Mouse (Mus musculus): Measurements from ENCODE around the gene Hcn2. TPM values are rescaled to one million over a fixed set of nuclear protein-coding genes. Genes with fewer than 3 reads are reported as not detected.

The Hcn2 gene
- polyA plus RNA-seq, 1 experiment = 4.7 TPM

GRCm38 (mm10) chr10:79781139-79781538, 64.7 kb downstream of the Hcn2 start:
- H3K4me1 ChIP-seq (replicated peaks; ENCODE audit: control insufficient read depth, insufficient read depth, low read length) = peaks cover 43% of the 10 kb centered on the region
- H3K4me3 ChIP-seq (ENCODE audit: control insufficient read depth, insufficient read depth, low read length) = peak overlapping the region; percentile 19
- H3K27ac ChIP-seq (ENCODE audit: control insufficient read depth, insufficient read depth, low read length) = no peak overlapping the region
- no peaks in the 10 kb centered on the region for H3K36me3 ChIP-seq (ENCODE audit: control insufficient read depth, insufficient read depth, low read length)
- no peak for DNase-seq
- WGBS = 42% methylated on average over 21 of the region's 21 CpGs
- TF ChIP-seq POLR2A (IDR thresholded peaks at IDR 0.05; ENCODE audit: control insufficient read depth, extremely low read depth, insufficient read depth, low read length, poor library complexity) (no peak), CTCF (IDR thresholded peaks at IDR 0.05; ENCODE audit: borderline replicate concordance, control insufficient read depth, extremely low read depth, insufficient read depth, low read length, poor library complexity) (no peak)
- H3K27me3 ChIP-seq (ENCODE audit: control insufficient read depth, insufficient read depth, low read length) = no peaks in the 10 kb centered on the region

- DNase-seq = peak; percentile 67
These were observed 65.5 kb downstream of the Hcn2 start for GRCm38 (mm10) chr10:79781956-79782355.

GRCm38 (mm10) chr10:79783050-79783449, 66.6 kb downstream of the Hcn2 start:
- TF ChIP-seq CTCF (IDR thresholded peaks at IDR 0.05; ENCODE audit: borderline replicate concordance, control insufficient read depth, extremely low read depth, insufficient read depth, low read length, poor library complexity) (no peak), POLR2A (IDR thresholded peaks at IDR 0.05; ENCODE audit: control insufficient read depth, extremely low read depth, insufficient read depth, low read length, poor library complexity) (no peak)
- Histone ChIP-seq H3K27me3 (ENCODE audit: control insufficient read depth, insufficient read depth, low read length) (no peaks in the 10 kb centered on the region), H3K4me3 (ENCODE audit: control insufficient read depth, insufficient read depth, low read length) (no peak overlapping the region), H3K27ac (ENCODE audit: control insufficient read depth, insufficient read depth, low read length) (no peak overlapping the region), H3K36me3 (ENCODE audit: control insufficient read depth, insufficient read depth, low read length) (no peaks in the 10 kb centered on the region), H3K4me1 (replicated peaks; ENCODE audit: control insufficient read depth, insufficient read depth, low read length) (peaks cover 53% of the 10 kb centered on the region)
- no peak for DNase-seq
- 93% methylated on average over 7 of the region's 7 CpGs for WGBS

More at GRCm38 (mm10) chr10:79781956-79782355, 65.5 kb downstream of the Hcn2 start:
- no peaks in the 10 kb centered on the region for H3K36me3 ChIP-seq (ENCODE audit: control insufficient read depth, insufficient read depth, low read length)
- WGBS = 8% methylated on average over 5 of the region's 5 CpGs
- TF ChIP-seq POLR2A (IDR thresholded peaks at IDR 0.05; ENCODE audit: control insufficient read depth, extremely low read depth, insufficient read depth, low read length, poor library complexity) (no peak), CTCF (IDR thresholded peaks at IDR 0.05; ENCODE audit: borderline replicate concordance, control insufficient read depth, extremely low read depth, insufficient read depth, low read length, poor library complexity) (no peak)
- H3K27ac ChIP-seq (ENCODE audit: control insufficient read depth, insufficient read depth, low read length) = peak overlapping the region; percentile 54
- H3K4me1 ChIP-seq (replicated peaks; ENCODE audit: control insufficient read depth, insufficient read depth, low read length) = peaks cover 45% of the 10 kb centered on the region
- no peak overlapping the region for H3K4me3 ChIP-seq (ENCODE audit: control insufficient read depth, insufficient read depth, low read length)
- no peaks in the 10 kb centered on the region for H3K27me3 ChIP-seq (ENCODE audit: control insufficient read depth, insufficient read depth, low read length)

- Histone ChIP-seq H3K4me1 (replicated peaks; ENCODE audit: control insufficient read depth, insufficient read depth, low read length) (peaks cover 59% of the 10 kb centered on the region), H3K4me3 (ENCODE audit: control insufficient read depth, insufficient read depth, low read length) (no peak overlapping the region), H3K36me3 (ENCODE audit: control insufficient read depth, insufficient read depth, low read length) (no peaks in the 10 kb centered on the region), H3K27me3 (ENCODE audit: control insufficient read depth, insufficient read depth, low read length) (no peaks in the 10 kb centered on the region), H3K27ac (ENCODE audit: control insufficient read depth, insufficient read depth, low read length) (no peak overlapping the region)
- TF ChIP-seq POLR2A (IDR thresholded peaks at IDR 0.05; ENCODE audit: control insufficient read depth, extremely low read depth, insufficient read depth, low read length, poor library complexity) (no peak), CTCF (IDR thresholded peaks at IDR 0.05; ENCODE audit: borderline replicate concordance, control insufficient read depth, extremely low read depth, insufficient read depth, low read length, poor library complexity) (no peak)
- DNase-seq = peak; percentile 61
- 86% methylated on average over 27 of the region's 27 CpGs for WGBS
These were observed 67.7 kb downstream of the Hcn2 start for GRCm38 (mm10) chr10:79783920-79784800.

Other genes with a start within 250 kb of the Hcn2 start
- gene Vmn2r83, start 247.9 kb upstream of the Hcn2 start, polyA plus RNA-seq (2012; rRNA removed) = not detected in 2 replicates
- gene Plpp2, start 182.8 kb upstream of the Hcn2 start, polyA plus RNA-seq (2012; rRNA removed) = 7.5 and 8.7 TPM in 2 replicates
- 214 and 215 TPM in 2 replicates for gene Mier2, start 161.4 kb upstream of the Hcn2 start, polyA plus RNA-seq (2012; rRNA removed)
- not detected in 2 replicates for gene Theg, start 129.3 kb upstream of the Hcn2 start, polyA plus RNA-seq (2012; rRNA removed)
- gene C2cd4c, start 102.6 kb upstream of the Hcn2 start, polyA plus RNA-seq (2012; rRNA removed) = 0.05 TPM in 1 of 2 replicates, not detected in the other
- 1.2 TPM in 2 replicates for gene Shc2, start 78.7 kb upstream of the Hcn2 start, polyA plus RNA-seq (2012; rRNA removed)
- gene Odf3l2, start 70.9 kb upstream of the Hcn2 start, polyA plus RNA-seq (2012; rRNA removed) = 0.18 and 0.23 TPM in 2 replicates
- 2.9 and 4.0 TPM in 2 replicates for gene Madcam1, start 52.1 kb upstream of the Hcn2 start, polyA plus RNA-seq (2012; rRNA removed)
- 92.1 and 92.3 TPM in 2 replicates for gene Tpgs1, start 47.3 kb upstream of the Hcn2 start, polyA plus RNA-seq (2012; rRNA removed)
- gene Cdc34, start 34.4 kb upstream of the Hcn2 start, polyA plus RNA-seq (2012; rRNA removed) = 309 and 321 TPM in 2 replicates
- 0.57 and 1.2 TPM in 2 replicates for gene Gzmm, start 27.6 kb upstream of the Hcn2 start, polyA plus RNA-seq (2012; rRNA removed)
- gene Bsg, start 12.1 kb upstream of the Hcn2 start, polyA plus RNA-seq (2012; rRNA removed) = 345 and 396 TPM in 2 replicates
- 104 and 109 TPM in 2 replicates for gene Polrmt, start 29.9 kb downstream of the Hcn2 start, polyA plus RNA-seq (2012; rRNA removed)
- not detected in 2 replicates for gene Fgf22, start 38.4 kb downstream of the Hcn2 start, polyA plus RNA-seq (2012; rRNA removed)
- 375 and 472 TPM in 2 replicates for gene Rnf126, start 50.3 kb downstream of the Hcn2 start, polyA plus RNA-seq (2012; rRNA removed)
- gene Fstl3, start 60.6 kb downstream of the Hcn2 start, polyA plus RNA-seq (2012; rRNA removed) = 15.9 and 17.1 TPM in 2 replicates
- gene Prss57, start 74.3 kb downstream of the Hcn2 start, polyA plus RNA-seq (2012; rRNA removed) = 23.4 and 30.1 TPM in 2 replicates
- gene Palm, start 76.9 kb downstream of the Hcn2 start, polyA plus RNA-seq (2012; rRNA removed) = 63.7 and 87.8 TPM in 2 replicates
- gene Misp, start 104.4 kb downstream of the Hcn2 start, polyA plus RNA-seq (2012; rRNA removed) = 6.6 and 6.8 TPM in 2 replicates
- 583 and 703 TPM in 2 replicates for gene Ptbp1, start 137.8 kb downstream of the Hcn2 start, polyA plus RNA-seq (2012; rRNA removed)
- 5.3 and 9.2 TPM in 2 replicates for gene Prtn3, start 157.8 kb downstream of the Hcn2 start, polyA plus RNA-seq (2012; rRNA removed)
- 1.1 and 1.9 TPM in 2 replicates for gene Plppr3, start 158.0 kb downstream of the Hcn2 start, polyA plus RNA-seq (2012; rRNA removed)
- gene Elane, start 169.6 kb downstream of the Hcn2 start, polyA plus RNA-seq (2012; rRNA removed) = 3.7 and 8.9 TPM in 2 replicates
- gene Cfd, start 174.2 kb downstream of the Hcn2 start, polyA plus RNA-seq (2012; rRNA removed) = 1,248 and 1,398 TPM in 2 replicates
- gene Med16, start 192.3 kb downstream of the Hcn2 start, polyA plus RNA-seq (2012; rRNA removed) = 103 and 121 TPM in 2 replicates
- gene Gm26602, start 194.2 kb downstream of the Hcn2 start, polyA plus RNA-seq (2012; rRNA removed) = not detected in 2 replicates
- 5.8 and 7.5 TPM in 2 replicates for gene Kiss1r, start 200.3 kb downstream of the Hcn2 start, polyA plus RNA-seq (2012; rRNA removed)
- 279 and 303 TPM in 2 replicates for gene R3hdm4, start 204.6 kb downstream of the Hcn2 start, polyA plus RNA-seq (2012; rRNA removed)
- gene Arid3a, start 210.4 kb downstream of the Hcn2 start, polyA plus RNA-seq (2012; rRNA removed) = 12.5 and 13.5 TPM in 2 replicates
- gene Wdr18, start 243.5 kb downstream of the Hcn2 start, polyA plus RNA-seq (2012; rRNA removed) = 68.1 and 74.5 TPM in 2 replicates

All from thymus, adult 2 months (tissue).